Mouse (Mus musculus) G1E-ER4 (cell line): ENCODE measurements around the gene Tmem97. TPM values are rescaled to one million over a fixed set of nuclear protein-coding genes. Genes with fewer than 3 reads are reported as not detected.

Experiments
- GATA1 ChIP-seq: IDR thresholded peaks from one replicate; pipeline ENCODE4 v1.8.0; 2012; ENCODE audit warnings: low read length, inconsistent platforms
- polyA plus RNA-seq: library from polyadenylated mRNA; stranded (reverse); fragments of >175 nt; gene quantifications from 2 replicates; pipeline ENCODE4 v1.2.3, GENCODE M21; 2012

Tmem97 gene
- polyA plus RNA-seq, 1 experiment = 33.4 TPM

DNA sequence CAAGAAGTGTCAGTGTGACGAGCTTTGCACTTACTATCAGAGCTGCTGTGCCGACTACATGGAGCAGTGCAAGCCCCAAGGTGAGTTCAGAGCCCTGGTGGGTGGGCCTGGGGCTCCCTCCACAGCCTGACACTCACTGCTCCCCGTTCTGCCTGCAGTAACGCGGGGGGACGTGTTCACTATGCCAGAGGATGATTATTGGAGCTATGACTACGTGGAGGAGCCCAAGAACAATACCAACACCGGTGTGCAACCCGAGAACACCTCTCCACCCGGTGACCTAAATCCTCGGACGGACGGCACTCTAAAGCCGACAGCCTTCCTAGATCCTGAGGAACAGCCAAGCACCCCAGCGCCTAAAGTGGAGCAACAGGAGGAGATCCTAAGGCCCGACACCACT is 51.0 kb downstream of the Tmem97 start:
- TF ChIP-seq GATA1 = no peak

DNA sequence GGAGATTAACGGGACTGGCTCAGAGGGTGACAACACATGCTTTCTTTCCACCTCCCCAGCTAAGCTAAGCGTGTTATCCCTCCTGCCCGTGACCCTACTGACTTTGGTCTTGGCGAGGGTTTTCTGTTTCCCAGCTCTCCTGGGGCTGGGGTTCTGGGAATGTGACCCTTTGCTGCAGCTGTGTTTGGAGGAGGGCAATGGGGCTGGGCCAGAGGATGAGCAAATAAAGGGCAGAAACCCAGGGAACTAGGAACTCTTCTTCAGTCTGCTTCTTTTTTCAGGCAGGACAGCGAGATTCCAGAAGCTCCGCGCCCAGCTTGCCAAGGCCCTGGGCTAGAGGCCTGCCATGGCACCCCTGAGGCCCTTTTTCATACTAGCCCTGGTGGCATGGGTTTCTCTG is 51.6 kb downstream of the Tmem97 start, which contains the start of gene Vtn:
Vtn (plus strand) TSS at position 88 of the 400 bp plus-strand sequence.
- no peak for TF ChIP-seq GATA1

- TF ChIP-seq GATA1 = no peak
These were observed 52.7 kb downstream of the Tmem97 start, which contains the start of gene Sarm1 for GRCm38 (mm10) chr11:78497544-78498522. TSS of gene Sarm1 (minus strand) at chr11:78497754.

DNA sequence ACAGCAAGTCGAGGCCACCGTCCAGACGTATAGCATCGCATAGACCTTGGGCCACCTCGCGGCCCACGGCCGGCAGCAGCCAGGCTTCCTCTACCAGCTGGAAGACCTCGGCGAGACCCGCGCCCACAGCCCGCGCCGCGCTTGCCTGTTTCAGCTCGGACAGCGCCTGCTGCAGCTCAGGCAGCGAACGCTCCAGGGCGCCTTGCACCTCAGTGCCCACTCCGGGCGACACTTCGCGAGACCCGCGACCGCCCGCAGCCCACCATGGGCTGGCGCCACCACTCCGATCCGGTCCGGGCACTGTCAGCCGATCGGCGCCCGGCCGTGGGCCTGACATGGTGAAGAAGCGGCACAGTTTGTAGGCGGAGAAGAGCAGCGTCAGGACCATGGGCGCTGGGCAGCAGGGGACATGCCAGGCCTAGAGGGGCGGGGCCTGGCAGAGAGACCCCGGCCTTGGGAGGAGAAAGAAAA is 53.5 kb downstream of the Tmem97 start:
- no peak for TF ChIP-seq GATA1

GRCm38 (mm10) chr11:78495904-78496303 is 54.7 kb downstream of the Tmem97 start:
- TF ChIP-seq GATA1 = no peak

Other genes with a start within 250 kb of the Tmem97 start
- gene Spag5, start 249.2 kb downstream of the Tmem97 start, polyA plus RNA-seq = 28.8 and 67.9 TPM in 2 replicates
- 3.5 and 6.2 TPM in 2 replicates for gene Aldoc, start 227.8 kb downstream of the Tmem97 start, polyA plus RNA-seq
- 50.2 and 84.3 TPM in 2 replicates for gene Pigs, start 222.4 kb downstream of the Tmem97 start, polyA plus RNA-seq
- 28.0 and 37.7 TPM in 2 replicates for gene Unc119, start 207.3 kb downstream of the Tmem97 start, polyA plus RNA-seq
- gene Foxn1, start 164.2 kb downstream of the Tmem97 start, polyA plus RNA-seq = not detected in 2 replicates
- not detected in 2 replicates for gene Slc13a2, start 128.6 kb downstream of the Tmem97 start, polyA plus RNA-seq
- not detected in 2 replicates for gene Slc46a1, start 85.1 kb downstream of the Tmem97 start, polyA plus RNA-seq
- gene Sarm1, start 53.0 kb downstream of the Tmem97 start, polyA plus RNA-seq = 0.01 TPM in 1 of 2 replicates, not detected in the other
- gene Vtn, start 51.7 kb downstream of the Tmem97 start, polyA plus RNA-seq = not detected in 2 replicates
- gene Sebox, start 47.3 kb downstream of the Tmem97 start, polyA plus RNA-seq = not detected in 2 replicates
- 16.3 and 20.5 TPM in 2 replicates for gene Tmem199, start 38.6 kb downstream of the Tmem97 start, polyA plus RNA-seq
- 70.4 and 86.4 TPM in 2 replicates for gene Poldip2, start 38.6 kb downstream of the Tmem97 start, polyA plus RNA-seq
- 4.2 and 5.2 TPM in 2 replicates for gene Tnfaip1, start 14.4 kb downstream of the Tmem97 start, polyA plus RNA-seq
- 37.8 and 49.7 TPM in 2 replicates for gene Ift20, start 14.4 kb downstream of the Tmem97 start, polyA plus RNA-seq
- gene Nlk, start 146.6 kb upstream of the Tmem97 start, polyA plus RNA-seq = 10.2 and 12.0 TPM in 2 replicates
- gene Ccnq, start 201.0 kb upstream of the Tmem97 start, polyA plus RNA-seq = 53.9 and 81.0 TPM in 2 replicates